Mouse (Mus musculus): ENCODE results near the gene Snap23.
A peak's percentile ranks its signal among the peaks of the same experiment; 100 is the strongest.

Snap23 gene

DNA sequence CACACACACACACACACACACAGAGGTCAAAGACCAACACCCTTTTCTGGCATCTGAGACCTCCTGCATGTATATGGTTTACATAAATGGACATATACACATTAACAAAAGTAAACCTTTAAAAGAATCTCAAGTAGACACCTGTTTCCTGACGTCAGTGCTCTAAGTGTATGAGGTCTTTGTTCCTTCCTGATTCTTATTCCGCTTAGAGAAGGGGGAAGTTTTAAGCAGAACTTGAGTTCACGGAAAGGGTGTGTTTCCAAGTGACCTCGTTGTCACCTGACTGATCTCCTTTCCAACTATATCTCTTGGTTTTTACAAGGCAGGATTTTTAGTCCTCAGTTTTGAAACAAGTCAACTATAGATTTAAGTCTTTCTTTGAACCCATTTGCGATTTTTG is 10.8 kb downstream of the Snap23 start:
- DNase-seq (ENCODE audit: low read depth in 1 of 2, low spot score in 2 of 2): no peak

DNA sequence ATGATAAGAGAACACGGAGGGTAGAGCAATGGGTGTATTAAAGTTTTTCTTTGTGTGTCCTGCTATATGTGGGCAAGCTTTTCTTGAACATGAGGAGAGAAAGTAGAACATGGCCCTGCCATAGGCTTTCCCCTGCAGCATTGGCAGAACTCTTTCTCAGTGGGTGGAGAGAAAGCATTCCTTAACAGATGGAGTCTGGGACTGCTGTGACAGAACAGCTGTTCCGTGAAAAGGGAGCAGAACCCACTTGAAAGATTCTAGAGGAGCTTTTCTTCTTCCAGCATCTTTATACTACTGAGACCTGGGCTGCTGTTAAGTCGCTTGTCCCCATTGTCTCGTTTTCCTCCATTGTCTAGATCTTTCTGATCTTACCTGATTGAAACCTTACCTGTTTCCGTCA is 22.3 kb downstream of the Snap23 start:
- no peak for DNase-seq (ENCODE audit: low read depth in 1 of 2, low spot score in 2 of 2)

DNA sequence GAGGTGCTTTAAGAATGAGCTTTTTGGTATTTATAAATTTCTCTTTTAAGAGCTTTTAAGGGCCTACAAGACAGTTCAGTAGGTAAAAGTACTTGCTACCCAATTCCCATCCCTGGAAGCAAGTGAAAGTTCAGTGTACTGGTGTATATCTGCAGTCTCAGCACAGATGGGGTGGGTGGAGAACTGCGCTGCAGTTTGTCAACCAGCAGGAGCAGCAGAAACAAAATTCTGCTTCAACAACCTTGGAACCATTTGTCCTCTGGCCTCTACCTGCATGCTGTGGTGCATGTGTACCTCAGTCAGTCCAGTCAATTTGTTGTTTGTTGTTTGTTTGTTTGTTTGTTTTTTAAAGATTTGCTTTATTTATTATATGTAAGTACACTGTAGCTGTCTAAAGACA is 24.8 kb downstream of the Snap23 start:
- no peak for DNase-seq (ENCODE audit: low read depth in 1 of 2, low spot score in 2 of 2)

DNA sequence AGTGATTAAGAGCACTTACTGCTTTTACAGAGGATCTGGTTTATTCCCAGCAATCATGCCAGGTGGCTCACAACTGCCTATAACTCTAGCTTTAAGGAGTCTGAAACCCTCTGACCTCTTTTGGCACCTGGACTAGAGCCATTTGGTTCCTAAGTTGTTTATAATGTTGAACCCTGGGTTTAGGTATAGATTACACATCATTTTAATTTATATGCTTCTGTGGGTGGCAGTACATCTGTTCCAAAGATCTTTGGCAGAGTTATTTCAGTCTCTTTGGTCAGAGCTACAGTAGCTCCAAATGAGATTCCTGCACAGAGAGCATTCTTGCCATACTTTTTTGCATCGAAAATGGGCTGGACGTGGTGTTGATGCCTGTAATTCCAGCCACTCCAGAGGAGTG is 30.3 kb downstream of the Snap23 start:
- no peak for DNase-seq (ENCODE audit: low read depth in 1 of 2, low spot score in 2 of 2)

DNA sequence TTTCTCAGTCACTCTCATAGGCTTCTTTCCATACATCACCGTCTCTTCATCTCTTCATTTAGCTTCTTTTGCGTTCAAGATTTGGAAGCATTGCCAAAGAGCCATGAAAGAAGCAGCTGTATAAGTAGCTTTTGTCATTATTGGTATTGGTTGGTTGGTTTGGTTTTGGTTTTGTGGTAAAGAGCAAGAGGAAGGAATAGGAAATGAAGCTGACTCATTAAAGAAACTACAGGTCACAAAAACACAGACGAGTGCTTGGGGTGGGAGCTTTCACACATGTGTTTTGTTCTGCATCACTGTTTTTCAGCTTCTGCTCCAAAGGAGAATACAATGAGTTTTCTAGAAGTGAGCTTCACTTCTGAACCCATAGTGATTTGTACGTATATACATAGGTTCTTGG is 32.0 kb downstream of the Snap23 start:
- DNase-seq (ENCODE audit: low read depth in 1 of 2, low spot score in 2 of 2): no peak

DNA sequence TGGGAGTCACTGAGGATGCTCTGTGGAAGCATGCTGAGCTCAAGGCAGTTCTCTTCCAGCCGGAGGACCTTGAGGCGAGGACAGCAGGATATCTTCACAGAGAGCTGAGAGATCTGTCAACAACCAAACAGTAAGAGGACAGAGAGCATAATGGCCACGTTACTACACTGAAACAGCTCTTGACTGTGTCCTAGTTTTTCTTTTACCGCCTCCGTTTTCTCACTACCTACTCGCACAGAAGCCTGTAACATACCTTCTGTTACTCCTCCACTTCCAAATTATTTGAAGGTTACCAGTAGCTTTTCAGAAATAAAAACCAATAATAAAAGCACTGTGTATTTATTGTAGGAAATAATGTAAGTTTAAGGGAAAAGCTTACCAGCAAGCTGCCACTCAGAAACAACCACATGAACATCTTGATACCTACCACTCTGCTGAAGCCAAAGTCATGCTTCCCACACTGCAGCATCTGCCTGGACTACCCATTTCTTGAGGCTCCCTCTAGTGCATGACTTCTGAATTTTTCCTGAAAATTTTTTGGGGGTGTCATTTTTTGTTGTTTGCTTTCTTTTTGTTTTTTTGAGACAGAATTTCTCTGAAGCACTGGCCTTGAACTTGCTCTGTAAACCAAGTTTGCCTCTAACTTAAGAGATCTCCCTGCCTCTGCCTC is 38.7 kb downstream of the Snap23 start:
- no peak for DNase-seq (ENCODE audit: low read depth in 1 of 2, low spot score in 2 of 2)

DNA sequence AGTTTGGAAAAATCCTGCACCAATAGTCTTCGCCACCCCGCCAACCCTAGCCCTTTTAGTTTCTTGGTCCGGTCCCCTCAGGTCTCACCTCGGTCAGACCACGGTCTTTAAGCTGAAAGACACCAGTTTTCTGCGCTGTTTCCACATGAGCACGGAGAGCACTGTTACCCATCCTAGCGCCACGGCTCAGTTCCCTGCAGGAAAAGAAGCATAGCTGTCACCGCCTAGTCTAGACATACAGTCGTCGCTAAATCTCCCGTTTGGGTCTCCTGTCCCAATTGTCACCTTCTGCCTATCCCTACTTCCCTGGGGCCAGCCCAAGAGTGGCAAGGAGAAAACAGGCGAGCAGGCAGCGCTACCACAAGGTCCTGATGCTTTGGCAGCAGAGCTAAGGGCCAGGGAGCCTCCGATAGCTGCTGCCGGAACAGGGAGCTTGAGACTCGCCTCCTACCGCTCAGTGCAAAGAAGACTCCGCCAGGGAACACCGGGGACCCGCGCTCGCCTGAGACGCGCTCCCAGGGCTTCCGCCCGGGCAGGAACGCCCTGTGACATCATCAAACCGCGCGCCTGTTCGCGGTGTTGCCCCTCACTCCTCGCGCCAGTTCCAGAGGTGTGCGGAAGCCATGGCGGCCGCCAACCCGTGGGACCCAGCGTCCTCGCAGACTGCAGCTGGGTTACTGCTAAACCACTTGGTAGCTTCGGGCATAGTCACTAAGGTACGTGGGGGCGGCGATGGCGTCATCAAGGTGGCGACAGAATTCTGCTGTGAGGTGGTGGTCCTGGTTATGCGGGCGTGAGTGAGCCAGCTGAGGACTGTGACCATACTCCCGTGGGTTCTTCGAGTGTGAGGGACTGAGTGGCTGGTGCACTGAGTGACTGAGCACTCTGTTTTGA is 41.6 kb downstream of the Snap23 start, which contains the start of the genes Haus2 and Lrrc57:
Haus2 (plus strand) TSS at position 554 of the 894 bp plus-strand sequence.
Lrrc57 (minus strand) TSS at position 691 of the 894 bp plus-strand sequence.
- DNase-seq (ENCODE audit: low read depth in 1 of 2, low spot score in 2 of 2): peak; percentile 71 to 88

GRCm38 (mm10) chr2:120616279-120617163 is 49.0 kb downstream of the Snap23 start:
- no peak for DNase-seq (ENCODE audit: low read depth in 1 of 2, low spot score in 2 of 2)

DNA sequence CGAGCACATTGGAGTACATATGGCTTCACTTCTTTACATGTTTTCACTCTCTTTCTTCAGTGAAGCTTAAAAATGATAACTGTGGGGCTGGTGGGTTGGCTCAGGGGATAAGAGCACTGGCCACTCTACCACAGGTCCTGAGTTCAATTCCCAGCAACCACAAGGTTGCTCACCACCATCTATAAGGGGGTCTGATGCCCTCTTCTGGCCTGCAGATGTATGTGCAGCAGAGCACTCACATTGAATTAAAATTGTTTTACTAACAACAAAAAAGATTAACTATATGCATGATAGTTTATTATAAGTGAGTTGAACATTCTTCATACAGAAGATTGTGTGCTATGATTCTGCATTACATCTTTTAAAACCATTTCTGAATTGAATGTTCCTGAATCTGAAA is 52.1 kb downstream of the Snap23 start:
- no peak for DNase-seq (ENCODE audit: low read depth in 1 of 2, low spot score in 2 of 2)

DNA sequence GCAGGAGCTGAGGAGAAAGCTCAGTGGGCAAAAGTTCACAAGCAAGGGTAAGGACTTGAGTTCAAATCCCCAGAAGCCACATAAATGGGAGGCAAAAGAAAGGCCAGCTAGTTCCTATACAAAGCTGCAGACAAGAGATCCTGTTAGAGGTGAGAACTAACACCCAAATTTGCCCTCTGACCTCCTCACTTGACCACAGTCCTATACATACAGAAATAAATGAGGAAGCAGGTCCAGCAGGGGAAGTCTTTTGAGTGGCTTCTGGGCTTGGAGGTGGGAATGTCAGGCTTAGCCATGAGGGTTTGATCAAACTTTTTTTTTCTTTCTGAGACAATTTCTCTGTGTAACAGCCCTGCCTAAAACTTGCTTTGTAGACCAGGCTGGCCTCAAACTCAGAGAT is 55.4 kb downstream of the Snap23 start:
- DNase-seq (ENCODE audit: low read depth in 1 of 2, low spot score in 2 of 2): no peak

DNA sequence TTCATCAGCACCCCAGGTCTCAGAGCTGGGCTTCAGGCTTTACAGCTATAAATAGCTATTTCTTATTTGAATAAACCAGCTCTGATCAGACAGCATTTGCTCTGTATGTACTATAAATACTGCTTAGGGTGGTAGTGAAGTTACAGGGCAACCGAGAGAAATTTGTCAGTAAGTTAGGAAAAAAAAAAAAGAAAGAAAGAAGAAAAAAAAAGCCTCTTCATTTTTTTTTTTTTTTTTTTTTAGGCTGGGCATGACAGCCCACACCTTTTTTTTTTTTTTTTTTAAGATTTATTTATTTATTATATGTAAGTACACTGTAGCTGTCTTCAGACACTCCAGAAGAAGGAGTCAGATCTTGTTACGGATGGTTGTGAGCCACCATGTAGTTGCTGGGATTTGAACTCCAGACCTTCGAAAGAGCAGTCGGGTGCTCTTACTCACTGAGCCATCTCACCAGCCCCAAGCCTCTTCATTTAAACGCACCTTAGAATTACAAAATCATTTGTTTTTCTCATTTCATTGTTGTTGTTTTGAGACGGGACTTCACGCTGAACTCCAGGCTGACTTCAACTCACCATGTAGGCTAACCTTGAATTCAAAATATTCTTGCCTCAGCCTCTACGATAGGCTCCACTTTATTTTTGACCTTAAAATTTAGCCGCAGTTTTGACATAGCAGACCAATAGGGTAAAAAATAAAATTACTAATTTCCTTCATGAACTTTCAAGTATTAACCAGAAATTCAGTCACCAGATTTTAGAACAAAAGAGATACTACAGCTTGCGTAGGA is 60.8 kb downstream of the Snap23 start:
- no peak for DNase-seq (ENCODE audit: low read depth in 1 of 2, low spot score in 2 of 2)

- DNase-seq (ENCODE audit: low read depth in 1 of 2, low spot score in 2 of 2): peak; percentile 97 to 98
Measured at GRCm38 (mm10) chr2:120628886-120629735, 61.6 kb downstream of the Snap23 start, which contains the start of gene Stard9. Gene Stard9, plus strand, starts transcription at chr2:120629121.

DNA sequence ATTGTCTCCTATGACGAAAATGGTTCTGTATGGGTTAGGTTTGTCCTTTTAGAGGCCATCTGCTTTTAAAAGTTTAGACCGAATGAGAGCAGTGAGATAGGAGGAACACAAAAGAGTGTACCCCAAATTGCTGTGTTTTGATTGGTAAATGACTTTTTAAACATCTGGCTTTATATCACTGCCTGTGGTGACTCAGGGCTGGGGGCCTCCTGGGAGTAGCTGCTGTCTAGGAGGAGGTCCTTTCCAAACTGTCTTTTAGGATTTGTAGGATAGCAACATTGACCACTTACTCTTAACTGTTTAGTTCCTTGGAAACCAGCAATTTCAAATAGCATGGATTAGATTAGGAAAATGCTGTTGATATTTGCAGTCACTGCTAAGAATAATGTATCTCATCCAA is 62.8 kb downstream of the Snap23 start:
- DNase-seq (ENCODE audit: low read depth in 1 of 2, low spot score in 2 of 2): no peak

DNA sequence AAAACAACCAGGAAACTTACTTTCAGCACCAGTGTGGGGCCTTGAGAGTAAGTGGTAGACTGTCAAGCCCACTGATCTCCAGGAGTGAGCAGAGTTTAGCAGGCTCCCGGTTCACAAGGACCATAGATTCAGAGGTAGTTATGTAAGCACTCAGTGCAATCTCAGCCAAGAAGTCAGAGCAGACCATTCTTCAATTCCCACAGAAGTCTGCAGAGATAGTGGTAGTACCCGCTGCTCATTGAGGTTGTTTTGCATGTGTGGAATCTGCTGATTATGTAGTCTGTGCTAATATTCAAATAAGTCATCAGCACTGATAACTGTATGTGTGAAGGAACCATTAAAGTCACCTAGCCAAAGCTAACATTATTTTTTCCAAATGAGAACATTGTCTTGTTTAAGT is 63.2 kb downstream of the Snap23 start:
- DNase-seq (ENCODE audit: low read depth in 1 of 2, low spot score in 2 of 2): no peak

GRCm38 (mm10) chr2:120631521-120631920 is 64.0 kb downstream of the Snap23 start:
- no peak for DNase-seq (ENCODE audit: low read depth in 1 of 2, low spot score in 2 of 2)

- peak; percentile 54 for DNase-seq (ENCODE audit: low read depth in 1 of 2, low spot score in 2 of 2)
Measured at GRCm38 (mm10) chr2:120631957-120632356, 64.5 kb downstream of the Snap23 start.

- no peak for DNase-seq (ENCODE audit: low read depth in 1 of 2, low spot score in 2 of 2)
Measured at GRCm38 (mm10) chr2:120640835-120641234, 73.4 kb downstream of the Snap23 start.

GRCm38 (mm10) chr2:120643836-120644235 is 76.4 kb downstream of the Snap23 start:
- DNase-seq (ENCODE audit: low read depth in 1 of 2, low spot score in 2 of 2): no peak

DNA sequence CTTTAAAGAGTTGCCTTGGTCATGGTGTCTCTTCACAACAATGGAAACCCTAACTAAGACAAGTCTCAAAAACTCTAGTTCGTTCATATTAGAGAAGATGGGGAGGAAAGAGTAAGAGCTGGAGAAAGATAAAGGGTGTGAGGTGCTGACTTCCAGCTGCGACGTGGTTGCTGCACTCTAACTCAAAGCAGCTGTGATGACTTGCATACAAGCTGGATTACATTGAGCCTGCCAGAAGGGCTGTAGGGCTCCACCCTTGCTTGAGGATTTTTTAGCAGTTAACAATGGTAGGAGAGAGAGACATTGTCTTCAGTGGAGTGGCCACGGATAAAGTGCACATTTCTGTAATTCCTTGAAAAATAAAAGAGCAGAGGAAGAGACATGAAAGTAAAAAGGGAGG is 79.3 kb downstream of the Snap23 start:
- DNase-seq (ENCODE audit: low read depth in 1 of 2, low spot score in 2 of 2): no peak
